Mouse (Mus musculus): ENCODE results near the gene Srsf7. TPM values are rescaled to one million over a fixed set of nuclear protein-coding genes. Genes with fewer than 3 reads are reported as not detected.

The Srsf7 gene
- polyA plus RNA-seq, 1 experiment from 2014 or later: 485 TPM

GRCm38 (mm10) chr17:80157489-80157888 is 49.6 kb downstream of the Srsf7 start:
- Histone ChIP-seq H3K9me3 (ENCODE audit: control insufficient read depth, low read length) (no peaks in the 10 kb centered on the region), H3K4me1 (ENCODE audit: control insufficient read depth, insufficient read depth, low read length) (no peaks in the 10 kb centered on the region), H3K27me3 (replicated peaks; ENCODE audit: control insufficient read depth, insufficient read depth, low read length) (no peaks in the 10 kb centered on the region), H3K27ac (replicated peaks; ENCODE audit: low read depth, low read length) (no peak overlapping the region), H3K4me3 (ENCODE audit: low read depth, low read length) (no peak overlapping the region), H3K9ac (ENCODE audit: low read depth, low read length) (no peak overlapping the region), H3K4me2 (ENCODE audit: low read depth, low read length) (no peak overlapping the region), H3K36me3 (ENCODE audit: control insufficient read depth, insufficient read depth, low read length) (no peaks in the 10 kb centered on the region)
- DNase-seq (ENCODE audit: low spot score): no peak
- 93% methylated on average over 6 of the region's 6 CpGs for WGBS
- no peak for ATAC-seq (ENCODE audit: low read depth)

- no peak for ATAC-seq (ENCODE audit: low read depth)
Measured at GRCm38 (mm10) chr17:80156905-80157304, 50.2 kb downstream of the Srsf7 start.

GRCm38 (mm10) chr17:80153631-80154030 is 53.5 kb downstream of the Srsf7 start:
- no peak overlapping the region for H3K4me2 ChIP-seq (ENCODE audit: low read depth, low read length)
- no peak for ATAC-seq (ENCODE audit: low read depth)
- 53% methylated on average over 2 of the region's 2 CpGs for WGBS

More at GRCm38 (mm10) chr17:80156905-80157304, 50.2 kb downstream of the Srsf7 start:
- Histone ChIP-seq H3K4me2 (ENCODE audit: low read depth, low read length) (no peak overlapping the region), H3K4me1 (ENCODE audit: control insufficient read depth, insufficient read depth, low read length) (no peaks in the 10 kb centered on the region), H3K4me3 (ENCODE audit: low read depth, low read length) (no peak overlapping the region), H3K9ac (ENCODE audit: low read depth, low read length) (no peak overlapping the region), H3K27me3 (replicated peaks; ENCODE audit: control insufficient read depth, insufficient read depth, low read length) (no peaks in the 10 kb centered on the region), H3K9me3 (ENCODE audit: control insufficient read depth, low read length) (no peaks in the 10 kb centered on the region), H3K27ac (replicated peaks; ENCODE audit: low read depth, low read length) (no peak overlapping the region), H3K36me3 (ENCODE audit: control insufficient read depth, insufficient read depth, low read length) (no peaks in the 10 kb centered on the region)
- DNase-seq (ENCODE audit: low spot score): no peak
- 94% methylated on average over 8 of the region's 8 CpGs for WGBS

GRCm38 (mm10) chr17:80152767-80153630 is 54.1 kb downstream of the Srsf7 start:
- H3K4me1 ChIP-seq (ENCODE audit: control insufficient read depth, insufficient read depth, low read length): no peaks in the 10 kb centered on the region
- H3K27me3 ChIP-seq (replicated peaks; ENCODE audit: control insufficient read depth, insufficient read depth, low read length): no peaks in the 10 kb centered on the region
- no peaks in the 10 kb centered on the region for H3K36me3 ChIP-seq (ENCODE audit: control insufficient read depth, insufficient read depth, low read length)
- 68% methylated on average over 12 of the region's 12 CpGs for WGBS
- H3K9me3 ChIP-seq (ENCODE audit: control insufficient read depth, low read length): no peaks in the 10 kb centered on the region
- no peak overlapping the region for H3K9ac ChIP-seq (ENCODE audit: low read depth, low read length)
- H3K4me2 ChIP-seq (ENCODE audit: low read depth, low read length): no peak overlapping the region
- DNase-seq (ENCODE audit: low spot score) (no peak), ATAC-seq (ENCODE audit: low read depth) (no peak)
- no peak overlapping the region for H3K4me3 ChIP-seq (ENCODE audit: low read depth, low read length)
- no peak overlapping the region for H3K27ac ChIP-seq (replicated peaks; ENCODE audit: low read depth, low read length)

More at GRCm38 (mm10) chr17:80153631-80154030, 53.5 kb downstream of the Srsf7 start:
- Histone ChIP-seq H3K27me3 (replicated peaks; ENCODE audit: control insufficient read depth, insufficient read depth, low read length) (no peaks in the 10 kb centered on the region), H3K4me3 (ENCODE audit: low read depth, low read length) (no peak overlapping the region), H3K9me3 (ENCODE audit: control insufficient read depth, low read length) (no peaks in the 10 kb centered on the region), H3K4me1 (ENCODE audit: control insufficient read depth, insufficient read depth, low read length) (no peaks in the 10 kb centered on the region), H3K9ac (ENCODE audit: low read depth, low read length) (no peak overlapping the region), H3K36me3 (ENCODE audit: control insufficient read depth, insufficient read depth, low read length) (no peaks in the 10 kb centered on the region), H3K27ac (replicated peaks; ENCODE audit: low read depth, low read length) (no peak overlapping the region)
- no peak for DNase-seq (ENCODE audit: low spot score)

GRCm38 (mm10) chr17:80151353-80151752 is 55.8 kb downstream of the Srsf7 start:
- H3K4me2 ChIP-seq (ENCODE audit: low read depth, low read length): no peak overlapping the region
- H3K9ac ChIP-seq (ENCODE audit: low read depth, low read length): no peak overlapping the region
- H3K27ac ChIP-seq (replicated peaks; ENCODE audit: low read depth, low read length): no peak overlapping the region
- H3K4me1 ChIP-seq (ENCODE audit: control insufficient read depth, insufficient read depth, low read length): no peaks in the 10 kb centered on the region
- WGBS: 25% methylated on average over 5 of the region's 5 CpGs
- no peak overlapping the region for H3K4me3 ChIP-seq (ENCODE audit: low read depth, low read length)
- no peaks in the 10 kb centered on the region for H3K27me3 ChIP-seq (replicated peaks; ENCODE audit: control insufficient read depth, insufficient read depth, low read length)
- no peaks in the 10 kb centered on the region for H3K9me3 ChIP-seq (ENCODE audit: control insufficient read depth, low read length)
- peak; percentile 94 for ATAC-seq (ENCODE audit: low read depth)
- H3K36me3 ChIP-seq (ENCODE audit: control insufficient read depth, insufficient read depth, low read length): no peaks in the 10 kb centered on the region
- peak; percentile 72 for DNase-seq (ENCODE audit: low spot score)

Other genes starting within 250 kb of the Srsf7 start
- 55.6 and 61.0 TPM in 2 replicates for gene Hnrnpll, start 145.0 kb downstream of the Srsf7 start, polyA plus RNA-seq (2014; fragmentation: Nextera tagmentation; extraction: Ambion mirVana)
- gene Galm, start 79.8 kb downstream of the Srsf7 start, polyA plus RNA-seq (2014; fragmentation: Nextera tagmentation; extraction: Ambion mirVana): 25.8 and 27.3 TPM in 2 replicates
- gene Ttc39d, start 153 bp upstream of the Srsf7 start, polyA plus RNA-seq (2014; fragmentation: Nextera tagmentation; extraction: Ambion mirVana): 0.18 and 0.19 TPM in 2 replicates
- gene Gemin6, start 17.1 kb upstream of the Srsf7 start, polyA plus RNA-seq (2014; fragmentation: Nextera tagmentation; extraction: Ambion mirVana): 33.1 and 34.5 TPM in 2 replicates
- gene Morn2, start 82.9 kb upstream of the Srsf7 start, polyA plus RNA-seq (2014; fragmentation: Nextera tagmentation; extraction: Ambion mirVana): 26.7 and 27.9 TPM in 2 replicates
- gene Dhx57, start 83.2 kb upstream of the Srsf7 start, polyA plus RNA-seq (2014; fragmentation: Nextera tagmentation; extraction: Ambion mirVana): 19.5 and 20.7 TPM in 2 replicates
- gene Arhgef33, start 100.1 kb upstream of the Srsf7 start, polyA plus RNA-seq (2014; fragmentation: Nextera tagmentation; extraction: Ambion mirVana): 0.88 and 1.7 TPM in 2 replicates
- gene Gm10190, start 166.2 kb upstream of the Srsf7 start, polyA plus RNA-seq (2014; fragmentation: Nextera tagmentation; extraction: Ambion mirVana): 0.75 and 1.8 TPM in 2 replicates

Data from embryonic facial prominence, embryonic 14.5 days (tissue).